Mouse (Mus musculus) liver, embryonic 14.5 days (tissue): ENCODE data around the gene Xrcc3. TPM values are rescaled to one million over a fixed set of nuclear protein-coding genes. Genes with fewer than 3 reads are reported as not detected.

Experiments
- ATAC-seq: fragments of 200-750 bp; cut with Nextera tagmentation; 2 replicates; pipeline ENCODE4 v1.8.0; 2017; ENCODE audit warnings: moderate number of reproducible peaks, mild to moderate bottlenecking, moderate library complexity; ENCODE audit not compliant: insufficient read depth
- DNase-seq, 3 experiments: peaks; one replicate each; pipeline ENCODE4 v3.0.0-alpha.2; 2012 to 2013; ENCODE audit warnings: low read depth in 3 of 3, low spot score in 3 of 3
- H3K27ac ChIP-seq: fragments of 300-500 bp; sonication (generic); 2 replicates; pipeline ENCODE4 v1.5.1; 2014; ENCODE audit warnings: moderate library complexity, mild to moderate bottlenecking, control low read depth, inconsistent platforms
- H3K27me3 ChIP-seq: fragments of 300-500 bp; sonication (generic); 2 replicates; pipeline ENCODE4 v1.6.1; 2014; ENCODE audit warnings: mild to moderate bottlenecking, low read length, moderate library complexity; ENCODE audit not compliant: control insufficient read depth, insufficient read depth
- H3K36me3 ChIP-seq: fragments of 300-500 bp; sonication (generic); replicated peaks from 2 replicates; pipeline ENCODE4 v1.6.1; 2014; ENCODE audit warnings: low read depth; ENCODE audit not compliant: control insufficient read depth, insufficient read depth
- H3K4me1 ChIP-seq, 2 experiments: fragments of 200-500 bp in 1 of 2; fragments of 300-500 bp in 1 of 2; sonication (generic) in 1 of 2; replicated peaks; 2 replicates each; pipeline ENCODE4 v1.6.1; 2012 to 2014; ENCODE audit warnings: antibody characterized with exemption in 1 of 2, inconsistent platforms in 1 of 2, low read length in 1 of 2; ENCODE audit not compliant: control insufficient read depth in 2 of 2, insufficient read depth in 2 of 2
- H3K4me2 ChIP-seq: fragments of 300-500 bp; sonication (generic); 2 replicates; pipeline ENCODE4 v1.6.1; 2014; ENCODE audit warnings: low read depth, mild to moderate bottlenecking, control low read depth, moderate library complexity
- H3K4me3 ChIP-seq, 2 experiments: fragments of 200-500 bp in 1 of 2; fragments of 300-500 bp in 1 of 2; sonication (generic) in 1 of 2; 2 replicates each; pipeline ENCODE4 v1.5.1; 2012 to 2014; ENCODE audit warnings: low read depth in 2 of 2, low read length in 2 of 2, mild to moderate bottlenecking in 2 of 2, control low read depth in 1 of 2, inconsistent platforms in 1 of 2, moderate library complexity in 1 of 2; ENCODE audit not compliant: insufficient read depth in 1 of 2
- H3K9ac ChIP-seq: fragments of 300-500 bp; sonication (generic); replicated peaks from 2 replicates; pipeline ENCODE4 v1.6.1; 2014; ENCODE audit warnings: mild to moderate bottlenecking, control low read depth, moderate library complexity
- H3K9me3 ChIP-seq: fragments of 300-500 bp; sonication (generic); 2 replicates; pipeline ENCODE4 v1.6.1; 2016; ENCODE audit warnings: low read length, mixed read lengths; ENCODE audit not compliant: control insufficient read depth
- CTCF ChIP-seq: IDR thresholded peaks from 2 replicates; pipeline ENCODE4 v1.5.1; 2016; ENCODE audit warnings: antibody characterized with exemption, low read depth, control low read depth
- EP300 ChIP-seq: IDR thresholded peaks from 2 replicates; pipeline ENCODE4 v1.6.1; 2016; ENCODE audit warnings: antibody characterized with exemption, low read depth
- WGBS: fragments of 180-500 bp; shearing (Covaris S2); extraction: QIAGEN DNeasy Blood & Tissue Kit; methylation state at CpG from one replicate; pipeline ENCODE4 v1.1.7; 2014; ENCODE audit not compliant: insufficient replicate concordance; 5-methylcytosine and 5-hydroxymethylcytosine counted together
- polyA plus RNA-seq, 2 experiments: library from polyadenylated mRNA; depleted of rRNA in 1 of 2; stranded (reverse) in 1 of 2; unstranded in 1 of 2; fragments of >200 nt; fragmentation: Nextera tagmentation in 1 of 2; extraction: Ambion mirVana in 1 of 2; gene quantifications; 2 replicates each; pipeline versions ENCODE4 v1.2.1 to v1.2.3; 2012 to 2014

The Xrcc3 gene
- polyA plus RNA-seq, 2 experiments: 6.6 to 11.7 TPM

DNA sequence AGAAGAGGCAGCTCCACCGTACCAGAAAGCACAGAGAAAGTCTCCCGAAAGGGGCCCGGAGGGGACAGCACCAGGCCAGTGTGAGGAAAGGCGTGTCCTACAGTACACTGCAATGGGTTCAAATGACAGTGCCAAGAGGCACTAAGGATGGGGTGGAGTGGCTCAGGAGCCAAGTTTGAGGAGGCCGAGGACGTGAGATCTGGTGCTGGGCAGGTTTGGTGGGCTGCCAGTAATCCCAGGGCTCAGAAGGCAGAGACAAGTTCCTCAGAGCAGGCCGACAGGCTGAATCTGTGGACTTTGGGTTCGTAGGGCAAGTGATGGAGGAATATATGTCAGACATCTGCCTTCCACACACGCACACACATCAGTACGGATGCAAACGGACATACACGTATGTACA, 1.1 kb downstream of the Xrcc3 start:
- Histone ChIP-seq H3K4me3 (peak overlapping the region; percentile 86), H3K4me2 (peak overlapping the region; percentile 88), H3K9ac (peak overlapping the region; percentile 86), H3K4me1 (peaks cover 39 to 41% of the 10 kb centered on the region in 2 experiments), H3K27ac (no peak overlapping the region; the same call in 1 of the 2 replicates), H3K9me3 (no peaks in the 10 kb centered on the region), H3K27me3 (no peaks in the 10 kb centered on the region), H3K36me3 (peaks cover 8% of the 10 kb centered on the region)
- WGBS: 62% methylated on average over 12 of the region's 12 CpGs
- DNase-seq (no peak), ATAC-seq (no peak)
- no peak for TF ChIP-seq EP300
- no peak; the same call in 1 of the 2 replicates for TF ChIP-seq CTCF

- 81% methylated on average over 13 of the region's 13 CpGs for WGBS
- H3K36me3 ChIP-seq: peaks cover 8% of the 10 kb centered on the region
- no peaks in the 10 kb centered on the region for H3K9me3 ChIP-seq
- H3K4me2 ChIP-seq: no peak overlapping the region
- TF ChIP-seq EP300 (no peak), CTCF (no peak)
- H3K9ac ChIP-seq: no peak overlapping the region
- H3K4me1 ChIP-seq: peaks cover 33 to 36% of the 10 kb centered on the region in 2 experiments
- H3K4me3 ChIP-seq: no peak overlapping the region
- H3K27me3 ChIP-seq: no peaks in the 10 kb centered on the region
- DNase-seq (no peak), ATAC-seq (no peak)
- H3K27ac ChIP-seq: no peak overlapping the region
Measured at GRCm38 (mm10) chr12:111812075-111812474, 1.6 kb downstream of the Xrcc3 start.

GRCm38 (mm10) chr12:111809762-111810161, 3.9 kb downstream of the Xrcc3 start:
- ATAC-seq (no peak), DNase-seq (peak in 1 of 3 experiments; percentile 55)
- WGBS: 8% methylated on average over 9 of the region's 9 CpGs
- no peaks in the 10 kb centered on the region for H3K27me3 ChIP-seq
- H3K4me1 ChIP-seq: peaks cover 12 to 15% of the 10 kb centered on the region in 2 experiments
- H3K9me3 ChIP-seq: no peaks in the 10 kb centered on the region
- H3K9ac ChIP-seq: no peak overlapping the region
- H3K4me3 ChIP-seq: no peak overlapping the region
- H3K36me3 ChIP-seq: peaks cover 16% of the 10 kb centered on the region
- TF ChIP-seq EP300 (no peak), CTCF (peak; percentile 41)
- no peak overlapping the region for H3K27ac ChIP-seq
- H3K4me2 ChIP-seq: no peak overlapping the region

- Histone ChIP-seq H3K36me3 (peaks cover 22% of the 10 kb centered on the region), H3K27me3 (no peaks in the 10 kb centered on the region), H3K27ac (no peak overlapping the region), H3K4me3 (no peak overlapping the region), H3K4me2 (no peak overlapping the region), H3K4me1 (peaks cover 12 to 15% of the 10 kb centered on the region in 2 experiments), H3K9ac (no peak overlapping the region), H3K9me3 (no peaks in the 10 kb centered on the region)
- TF ChIP-seq EP300: no peak
- no peak for TF ChIP-seq CTCF
- DNase-seq: no peak
- 82% methylated on average over 6 of the region's 6 CpGs for WGBS
- no peak for ATAC-seq
Measured at GRCm38 (mm10) chr12:111808775-111809174, 4.9 kb downstream of the Xrcc3 start.

GRCm38 (mm10) chr12:111803538-111803937, 10.1 kb downstream of the Xrcc3 start:
- Histone ChIP-seq H3K36me3 (peaks cover 27% of the 10 kb centered on the region), H3K9me3 (no peaks in the 10 kb centered on the region), H3K4me2 (no peak overlapping the region), H3K4me1 (no peaks in the 10 kb centered on the region), H3K9ac (no peak overlapping the region), H3K27me3 (no peaks in the 10 kb centered on the region), H3K4me3 (no peak overlapping the region), H3K27ac (no peak overlapping the region)
- no peak for ATAC-seq
- WGBS: 77% methylated on average over 5 of the region's 5 CpGs
- TF ChIP-seq EP300: no peak
- no peak for DNase-seq
